Mouse (Mus musculus) adrenal gland, postnatal 25 days (tissue): ENCODE measurements around the gene Zyg11a. TPM values are rescaled to one million over a fixed set of nuclear protein-coding genes. Genes with fewer than 3 reads are reported as not detected.
"Not testable (repeated sequence)": the region's sequence is repeated elsewhere in the genome, so short reads cannot be mapped to it uniquely, and the experiment has no call there.

Experiments
- DNase-seq: peaks from one replicate; pipeline ENCODE4 v3.0.0; 2021; ENCODE audit warnings: mixed read lengths
- total RNA-seq: library from RNA; stranded (reverse); gene quantifications from 2 replicates; pipeline ENCODE4 v1.2.3, GENCODE M21; 2021

Gene Zyg11a
- total RNA-seq, 1 experiment from 2014 or later = 0.36 TPM

- DNase-seq = no peak
Measured at GRCm38 (mm10) chr4:108143778-108144177, 74.1 kb downstream of the Zyg11a start.

- not testable (repeated sequence) for DNase-seq
Measured at GRCm38 (mm10) chr4:108143178-108143577, 74.7 kb downstream of the Zyg11a start.

- DNase-seq = peak; percentile 9
Measured at GRCm38 (mm10) chr4:108136938-108137337, 80.9 kb downstream of the Zyg11a start.

Other genes with a start within 250 kb of the Zyg11a start
- 0.58 TPM in 1 of 2 replicates, not detected in the other for gene Slc1a7, start 249.7 kb downstream of the Zyg11a start, total RNA-seq
- 4.1 and 6.6 TPM in 2 replicates for gene Podn, start 121.6 kb downstream of the Zyg11a start, total RNA-seq
- 245 and 279 TPM in 2 replicates for gene Scp2, start 73.0 kb downstream of the Zyg11a start, total RNA-seq
- gene Echdc2, start 52.6 kb downstream of the Zyg11a start, total RNA-seq = 31.3 and 33.1 TPM in 2 replicates
- 44.2 and 54.6 TPM in 2 replicates for gene Zyg11b, start 83.0 kb upstream of the Zyg11a start, total RNA-seq
- gene Coa7, start 110.1 kb upstream of the Zyg11a start, total RNA-seq = 33.9 and 55.8 TPM in 2 replicates
- gene Shisal2a, start 165.3 kb upstream of the Zyg11a start, total RNA-seq = 4.1 and 4.5 TPM in 2 replicates
- gene Gpx7, start 188.9 kb upstream of the Zyg11a start, total RNA-seq = 7.3 and 8.7 TPM in 2 replicates
- gene Tut4, start 241.4 kb upstream of the Zyg11a start, total RNA-seq = 48.8 and 52.5 TPM in 2 replicates